Mouse (Mus musculus) hindbrain, postnatal 0 days (tissue): ENCODE results near the gene Btbd11. TPM values are rescaled to one million over a fixed set of nuclear protein-coding genes. Genes with fewer than 3 reads are reported as not detected.

Experiments used
- ATAC-seq: fragments of 200-750 bp; cut with Nextera tagmentation; 2 replicates; pipeline ENCODE4 v1.8.0; 2017; ENCODE audit warnings: mild to moderate bottlenecking, moderate TSS enrichment, moderate library complexity
- DNase-seq: peaks from one replicate; pipeline ENCODE4 v3.0.0-alpha.2; 2015; ENCODE audit warnings: low spot score
- H3K27ac ChIP-seq: fragments of 300-500 bp; sonication (generic); 2 replicates; pipeline ENCODE4 v1.5.1; 2014; ENCODE audit warnings: mild to moderate bottlenecking
- H3K27me3 ChIP-seq: fragments of 300-500 bp; sonication (generic); 2 replicates; pipeline ENCODE4 v1.6.1; 2014; ENCODE audit warnings: low read length, mixed read lengths; ENCODE audit not compliant: insufficient read depth
- H3K36me3 ChIP-seq: fragments of 300-500 bp; sonication (generic); 2 replicates; pipeline ENCODE4 v1.6.1; 2014; ENCODE audit warnings: low read length, mixed read lengths; ENCODE audit not compliant: insufficient read depth
- H3K4me1 ChIP-seq: fragments of 300-500 bp; sonication (generic); 2 replicates; pipeline ENCODE4 v1.6.1; 2014; ENCODE audit warnings: antibody characterized with exemption, low read length, mixed read lengths; ENCODE audit not compliant: insufficient read depth
- H3K4me2 ChIP-seq: fragments of 300-500 bp; sonication (generic); 2 replicates; pipeline ENCODE4 v1.6.1; 2014; ENCODE audit warnings: low read depth, mild to moderate bottlenecking, low read length, moderate library complexity, mixed read lengths
- H3K4me3 ChIP-seq: fragments of 300-500 bp; sonication (generic); 2 replicates; pipeline ENCODE4 v1.5.1; 2014; ENCODE audit warnings: low read length
- H3K9ac ChIP-seq: fragments of 300-500 bp; sonication (generic); replicated peaks from 2 replicates; pipeline ENCODE4 v1.6.1; 2014; ENCODE audit warnings: mild to moderate bottlenecking, low read length, moderate library complexity, mixed read lengths
- H3K9me3 ChIP-seq: fragments of 300-500 bp; sonication (generic); 2 replicates; pipeline ENCODE4 v1.6.1; 2016; ENCODE audit warnings: low read length, mixed read lengths
- CTCF ChIP-seq: IDR thresholded peaks from 2 replicates; pipeline ENCODE4 v1.5.1; 2016; ENCODE audit warnings: antibody characterized with exemption, control low read depth, low read depth
- WGBS: fragments of 180-500 bp; shearing (Covaris S2); extraction: QIAGEN DNeasy Blood & Tissue Kit; methylation state at CpG from one replicate; pipeline ENCODE4 v1.1.7; 2014; 5-methylcytosine and 5-hydroxymethylcytosine counted together
- polyA plus RNA-seq: library from polyadenylated mRNA; unstranded; fragments of >200 nt; fragmentation: Nextera tagmentation; extraction: Ambion mirVana; gene quantifications from 2 replicates; pipeline ENCODE4 v1.2.1, GENCODE M21; 2015
- total RNA-seq: library from RNA; depleted of rRNA; stranded (reverse); fragments of >200 nt; gene quantifications from 2 replicates; pipeline ENCODE4 v1.2.3, GENCODE M21; 2014

Btbd11 gene
- total and polyA plus RNA-seq, 2 experiments from 2014 or later = 21.2 to 72.9 TPM

DNA sequence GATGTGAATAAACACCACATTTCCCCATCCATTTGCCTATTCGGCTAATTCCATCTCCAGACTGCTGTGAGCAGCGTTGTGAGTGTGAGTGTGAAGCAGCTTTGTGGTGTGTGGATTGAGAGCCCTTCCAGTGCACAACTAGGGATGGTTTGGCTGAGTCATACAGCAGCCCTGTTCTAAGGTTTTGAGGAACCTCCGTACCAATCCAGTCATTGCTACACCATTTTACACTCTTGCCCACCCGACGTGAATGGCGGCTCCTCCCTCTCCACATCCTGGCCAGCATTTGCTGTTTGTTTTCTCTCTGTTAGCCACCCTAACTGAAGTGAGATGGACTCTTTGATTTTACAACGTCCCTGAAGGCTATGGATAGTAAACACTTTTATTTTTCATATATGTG lies 186.0 kb downstream of the Btbd11 start:
- no peak for TF ChIP-seq CTCF
- no peak for DNase-seq
- Histone ChIP-seq H3K27me3 (no peaks in the 10 kb centered on the region), H3K9ac (no peak overlapping the region), H3K9me3 (no peaks in the 10 kb centered on the region), H3K4me1 (no peaks in the 10 kb centered on the region), H3K36me3 (no peaks in the 10 kb centered on the region), H3K4me3 (no peak overlapping the region), H3K4me2 (no peak overlapping the region), H3K27ac (no peak overlapping the region)
- ATAC-seq = no peak
- WGBS = 93% methylated on average over 7 of the region's 7 CpGs

DNA sequence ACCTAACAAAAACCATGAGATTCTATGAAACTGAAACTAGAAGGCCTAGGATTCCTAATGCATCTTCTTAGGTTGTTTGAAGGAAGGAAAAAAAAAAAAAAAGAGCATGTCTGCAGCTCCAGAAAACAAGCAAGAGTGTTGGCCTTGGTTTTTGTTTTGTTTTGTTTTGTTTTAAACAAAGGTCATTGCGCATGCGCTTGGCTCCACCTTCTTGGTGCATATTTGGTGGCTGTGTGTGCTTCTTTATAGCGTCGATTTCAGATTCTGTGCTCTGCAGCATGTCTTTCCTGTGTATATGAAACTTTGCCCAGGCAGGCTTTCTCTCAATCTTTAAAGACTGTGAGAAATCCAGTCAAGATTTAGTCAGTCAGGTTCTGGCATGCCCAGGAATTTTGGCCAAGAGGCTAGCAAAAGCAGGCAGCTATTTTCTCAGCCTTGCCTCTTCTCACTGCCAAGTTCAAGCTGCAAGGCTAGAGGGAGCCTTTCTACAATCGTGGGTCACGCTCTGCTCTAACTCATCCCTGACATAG lies 191.3 kb downstream of the Btbd11 start:
- no peak overlapping the region for H3K27ac ChIP-seq

DNA sequence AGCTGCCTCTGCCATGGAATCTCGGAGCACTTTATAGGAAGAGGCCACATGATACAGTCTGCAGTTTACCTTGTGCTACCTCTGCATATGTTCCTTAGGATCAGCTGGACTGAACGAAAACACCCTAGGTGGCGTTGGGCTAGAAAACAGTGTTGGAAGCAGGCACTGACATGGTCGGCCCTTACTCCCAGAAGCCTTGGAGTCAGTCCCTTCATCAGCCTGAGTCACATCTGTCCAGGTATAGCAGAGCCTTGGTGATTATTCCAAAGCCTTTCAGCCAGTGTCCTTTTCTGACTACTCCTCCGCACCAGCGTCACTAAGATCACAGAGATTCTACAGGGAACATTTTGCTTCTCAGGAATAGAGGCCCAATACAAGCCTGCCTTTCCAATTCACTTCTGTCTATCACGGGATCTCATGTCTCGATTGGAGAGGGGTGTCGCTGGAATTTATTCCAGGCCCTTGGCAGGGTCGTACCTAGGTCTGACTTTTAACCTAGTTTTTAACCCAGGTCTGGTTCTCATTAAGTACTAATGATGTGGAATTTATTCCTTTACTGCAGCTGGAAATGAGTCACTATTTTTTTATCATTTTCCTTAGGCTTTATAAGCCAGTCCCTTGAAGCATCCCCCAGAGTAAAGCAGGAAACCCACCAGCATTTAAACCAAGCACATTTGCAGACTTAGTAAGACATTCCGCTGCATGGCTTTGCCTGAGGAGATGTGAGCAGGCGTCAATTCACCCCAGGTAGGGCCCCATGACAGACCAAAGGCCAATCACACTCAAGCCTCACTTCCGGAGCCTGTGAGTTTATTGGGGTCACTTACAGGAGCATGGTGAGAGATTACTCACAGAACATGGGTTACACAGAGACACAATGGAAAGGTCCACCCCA lies 192.2 kb downstream of the Btbd11 start:
- 84% methylated on average over 13 of the region's 13 CpGs for WGBS
- H3K9me3 ChIP-seq = no peaks in the 10 kb centered on the region
- no peak for TF ChIP-seq CTCF
- H3K27ac ChIP-seq = no peak overlapping the region
- no peak for ATAC-seq
- H3K4me1 ChIP-seq = no peaks in the 10 kb centered on the region
- H3K4me3 ChIP-seq = no peak overlapping the region
- no peaks in the 10 kb centered on the region for H3K36me3 ChIP-seq
- H3K9ac ChIP-seq = no peak overlapping the region
- H3K4me2 ChIP-seq = no peak overlapping the region
- no peak for DNase-seq
- no peaks in the 10 kb centered on the region for H3K27me3 ChIP-seq

More for the DNA sequence above, 191.3 kb downstream of the Btbd11 start:
- H3K4me3 ChIP-seq = no peak overlapping the region
- no peak overlapping the region for H3K4me2 ChIP-seq
- H3K9me3 ChIP-seq = no peaks in the 10 kb centered on the region
- 80% methylated on average over 6 of the region's 6 CpGs for WGBS
- no peaks in the 10 kb centered on the region for H3K4me1 ChIP-seq
- no peaks in the 10 kb centered on the region for H3K36me3 ChIP-seq
- ATAC-seq (no peak), DNase-seq (no peak)
- no peak overlapping the region for H3K9ac ChIP-seq
- no peak for TF ChIP-seq CTCF
- no peaks in the 10 kb centered on the region for H3K27me3 ChIP-seq

DNA sequence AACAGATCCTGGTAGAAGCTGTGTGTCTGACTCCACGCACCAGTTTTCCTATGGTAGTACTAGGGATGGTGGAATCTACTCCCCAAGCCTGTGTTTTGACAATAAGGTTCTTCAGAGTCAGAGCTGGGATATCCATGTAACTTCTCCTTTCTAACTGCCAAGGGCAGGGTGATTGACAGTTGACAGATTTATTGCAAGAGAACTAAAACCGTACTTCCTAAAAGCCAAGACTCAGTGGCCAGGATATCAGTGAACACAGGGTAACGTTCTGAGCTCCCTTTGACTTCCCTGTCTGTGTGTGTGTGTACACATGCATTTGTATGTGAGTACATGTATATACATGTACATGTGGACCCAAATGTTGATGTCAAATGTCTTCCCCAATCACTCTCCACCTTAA lies 201.1 kb downstream of the Btbd11 start:
- 92% methylated on average over 3 of the region's 3 CpGs for WGBS
- Histone ChIP-seq H3K9me3 (no peaks in the 10 kb centered on the region), H3K27ac (no peak overlapping the region), H3K36me3 (no peaks in the 10 kb centered on the region), H3K4me3 (no peak overlapping the region), H3K4me1 (no peaks in the 10 kb centered on the region), H3K4me2 (no peak overlapping the region), H3K9ac (no peak overlapping the region), H3K27me3 (no peaks in the 10 kb centered on the region)
- DNase-seq (no peak), ATAC-seq (no peak)
- no peak for TF ChIP-seq CTCF

- DNase-seq (no peak), ATAC-seq (no peak)
- no peaks in the 10 kb centered on the region for H3K27me3 ChIP-seq
- no peak overlapping the region for H3K27ac ChIP-seq
- no peaks in the 10 kb centered on the region for H3K4me1 ChIP-seq
- no peak overlapping the region for H3K4me2 ChIP-seq
- no peak for TF ChIP-seq CTCF
- no peak overlapping the region for H3K4me3 ChIP-seq
- 93% methylated on average over 2 of the region's 2 CpGs for WGBS
- H3K36me3 ChIP-seq = no peaks in the 10 kb centered on the region
- no peaks in the 10 kb centered on the region for H3K9me3 ChIP-seq
- H3K9ac ChIP-seq = no peak overlapping the region
Observed at GRCm38 (mm10) chr10:85590043-85590442, 203.4 kb downstream of the Btbd11 start.

DNA sequence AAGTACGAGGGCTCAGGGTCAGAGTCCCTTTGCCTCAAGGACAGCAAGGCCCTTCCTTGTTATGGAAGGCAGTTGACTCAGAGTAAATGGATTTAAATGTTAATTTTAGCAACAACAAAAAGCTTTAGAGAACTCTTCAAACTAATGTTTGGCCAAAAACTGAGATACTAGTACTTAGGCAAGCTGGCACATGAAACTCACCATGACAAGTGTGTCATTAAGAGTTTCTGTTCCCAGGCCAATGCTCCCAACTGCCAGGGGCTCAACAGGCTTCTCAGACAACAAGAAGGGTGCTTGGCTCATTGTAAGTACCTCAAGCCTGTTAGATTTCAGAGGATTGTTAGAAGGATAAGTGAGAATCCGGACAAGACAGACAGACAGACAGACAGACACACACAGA lies 204.7 kb downstream of the Btbd11 start:
- no peak overlapping the region for H3K4me3 ChIP-seq
- ATAC-seq (no peak), DNase-seq (no peak)
- H3K27me3 ChIP-seq = no peaks in the 10 kb centered on the region
- H3K4me1 ChIP-seq = no peaks in the 10 kb centered on the region
- no peaks in the 10 kb centered on the region for H3K9me3 ChIP-seq
- no peaks in the 10 kb centered on the region for H3K36me3 ChIP-seq
- TF ChIP-seq CTCF = no peak
- H3K9ac ChIP-seq = no peak overlapping the region
- H3K27ac ChIP-seq = no peak overlapping the region
- WGBS = 88% methylated on average over 2 of the region's 2 CpGs
- H3K4me2 ChIP-seq = no peak overlapping the region

DNA sequence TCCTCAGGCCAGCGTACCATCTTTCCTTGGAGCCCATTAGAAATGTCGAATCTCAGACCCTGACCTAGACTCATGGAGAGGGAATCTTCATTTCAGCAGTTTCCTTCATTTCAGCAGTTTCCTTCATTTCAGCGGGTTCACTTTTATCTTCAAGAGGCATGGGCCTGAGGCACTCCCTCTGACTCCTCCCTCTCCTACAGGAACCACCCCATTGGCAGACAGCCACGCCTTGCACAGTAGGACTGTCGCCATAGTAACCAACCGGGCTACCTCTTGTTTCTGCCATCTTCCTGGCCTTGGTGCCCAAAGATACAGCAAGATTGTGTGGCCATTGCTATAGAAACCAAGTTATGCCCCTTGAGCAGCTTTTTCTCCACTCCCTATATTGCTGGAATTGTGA lies 205.4 kb downstream of the Btbd11 start:
- TF ChIP-seq CTCF = no peak
- no peak overlapping the region for H3K4me3 ChIP-seq
- H3K27me3 ChIP-seq = no peaks in the 10 kb centered on the region
- no peaks in the 10 kb centered on the region for H3K4me1 ChIP-seq
- H3K4me2 ChIP-seq = no peak overlapping the region
- DNase-seq = peak; percentile 79
- no peak overlapping the region for H3K27ac ChIP-seq
- 36% methylated on average over 6 of the region's 6 CpGs for WGBS
- no peaks in the 10 kb centered on the region for H3K9me3 ChIP-seq
- H3K9ac ChIP-seq = no peak overlapping the region
- H3K36me3 ChIP-seq = no peaks in the 10 kb centered on the region
- ATAC-seq = peak; percentile 80
